21 mouse cellular contexts compared by ENCODE assay signal in genomic region chr7:112295426-112296221, GRCm38 (mm10).
DNase-seq lines count a peak whose midpoint lies in the region; ATAC-seq and TF ChIP-seq lines count a peak whose summit lies in the region.
"Had no signal": no experiment of that assay in that cellular context is flagged by ENCODE, and none has a peak within 500 bp of the region (broad histone marks: within the 10 kb centered on the region; RNA-seq: fewer than 3 reads in every experiment).

No protein-coding gene starts in this region.

- H3K27ac ChIP-seq in heart, embryonic 10.5 days: peak overlapping the region; percentile 88
- peak overlapping the region; percentile 39; the same call in 1 of the 2 replicates for H3K27ac ChIP-seq in lung, embryonic 14.5 days (ENCODE audit: low read depth)
- peak overlapping the region; percentile 100 for H3K27ac ChIP-seq in heart, embryonic 16.5 days (ENCODE audit: low read length)
- H3K27ac ChIP-seq in midbrain, postnatal 0 days (ENCODE audit: low read depth, low read length): no peak overlapping the region
- H3K27ac ChIP-seq: embryonic facial prominence, embryonic 15.5 days; forebrain, embryonic 15.5 days; hindbrain, embryonic 12.5 days; kidney, embryonic 15.5 days; midbrain, embryonic 12.5 days had no signal

- no peaks in the 10 kb centered on the region for H3K27me3 ChIP-seq in heart, embryonic 10.5 days (ENCODE audit: insufficient read depth, poor library complexity, severe bottlenecking)
- no peaks in the 10 kb centered on the region for H3K27me3 ChIP-seq in lung, embryonic 14.5 days (ENCODE audit: insufficient read depth, low read length)
- no peaks in the 10 kb centered on the region for H3K27me3 ChIP-seq in heart, embryonic 16.5 days (ENCODE audit: control insufficient read depth, insufficient read depth, low read length)
- no peaks in the 10 kb centered on the region for H3K27me3 ChIP-seq in midbrain, postnatal 0 days (ENCODE audit: insufficient read depth, low read length)
- H3K27me3 ChIP-seq: embryonic facial prominence, embryonic 15.5 days; forebrain, embryonic 15.5 days; hindbrain, embryonic 12.5 days; kidney, embryonic 15.5 days had no signal

- H3K9ac ChIP-seq in lung, embryonic 14.5 days: no peak overlapping the region
- peak overlapping the region; percentile 60 for H3K9ac ChIP-seq in heart, embryonic 16.5 days (ENCODE audit: low read length)
- no peak overlapping the region for H3K9ac ChIP-seq in midbrain, postnatal 0 days (replicated peaks; ENCODE audit: low read length, poor library complexity, severe bottlenecking)
- H3K9ac ChIP-seq: embryonic facial prominence, embryonic 15.5 days; forebrain, embryonic 15.5 days; hindbrain, embryonic 12.5 days; kidney, embryonic 15.5 days; liver, postnatal 0 days; midbrain, embryonic 12.5 days had no signal

- peaks cover 21% of the 10 kb centered on the region; the same call in 1 of the 2 replicates for H3K36me3 ChIP-seq in heart, embryonic 10.5 days
- H3K36me3 ChIP-seq in lung, embryonic 14.5 days (ENCODE audit: insufficient read depth): no peaks in the 10 kb centered on the region
- peaks cover 3% of the 10 kb centered on the region; the same call in 1 of the 2 replicates for H3K36me3 ChIP-seq in heart, embryonic 16.5 days (ENCODE audit: control insufficient read depth, insufficient read depth)
- no peaks in the 10 kb centered on the region for H3K36me3 ChIP-seq in midbrain, postnatal 0 days (ENCODE audit: insufficient read depth, low read length)
- H3K36me3 ChIP-seq: embryonic facial prominence, embryonic 15.5 days; forebrain, embryonic 15.5 days; hindbrain, embryonic 12.5 days; kidney, embryonic 15.5 days; midbrain, embryonic 12.5 days had no signal

- DNase-seq in heart, embryonic 10.5 days (ENCODE audit: low spot score): no peak
- DNase-seq in heart, adult 8-10 months (ENCODE audit: low spot score): no peak
- DNase-seq in lung, embryonic 14.5 days: no peak
- DNase-seq in lung, postnatal 36 days: no peak
- no peak for DNase-seq in midbrain, postnatal 0 days (ENCODE audit: low spot score)
- DNase-seq in T-cell, adult 2 months (ENCODE audit: low spot score): no peak
- DNase-seq: adrenal gland, postnatal 10 days; gastrocnemius, postnatal 25 days; kidney, postnatal 36 days; liver, postnatal 0 days; thymus, adult 2 months; thymus, postnatal 4 days had no signal

- no peak overlapping the region for H3K4me2 ChIP-seq in lung, embryonic 14.5 days
- no peak overlapping the region for H3K4me2 ChIP-seq in heart, embryonic 16.5 days (ENCODE audit: low read depth, low read length)
- H3K4me2 ChIP-seq in midbrain, postnatal 0 days (ENCODE audit: low read depth, low read length, poor library complexity, severe bottlenecking): no peak overlapping the region
- H3K4me2 ChIP-seq: embryonic facial prominence, embryonic 15.5 days; forebrain, embryonic 15.5 days; hindbrain, embryonic 12.5 days; kidney, embryonic 15.5 days; liver, embryonic 11.5 days; midbrain, embryonic 12.5 days had no signal

- TF ChIP-seq CTCF in lung, embryonic 14.5 days (IDR thresholded peaks at IDR 0.05; ENCODE audit: low read depth): no peak
- no peak for TF ChIP-seq CTCF in midbrain, postnatal 0 days (IDR thresholded peaks at IDR 0.05)

- WGBS in heart, embryonic 10.5 days: 47% methylated on average over 8 of the region's 8 CpGs
- WGBS in lung, embryonic 14.5 days: 54% methylated on average over 8 of the region's 8 CpGs
- WGBS in heart, embryonic 16.5 days: 37% methylated on average over 8 of the region's 8 CpGs
- WGBS in midbrain, postnatal 0 days: 57% methylated on average over 8 of the region's 8 CpGs

- H3K9me3 ChIP-seq in heart, embryonic 10.5 days: no peaks in the 10 kb centered on the region
- no peaks in the 10 kb centered on the region for H3K9me3 ChIP-seq in lung, embryonic 14.5 days (ENCODE audit: low read depth, low read length)
- H3K9me3 ChIP-seq in heart, embryonic 16.5 days (replicated peaks; ENCODE audit: control insufficient read depth, low read length): no peaks in the 10 kb centered on the region
- H3K9me3 ChIP-seq in midbrain, postnatal 0 days (ENCODE audit: low read length): no peaks in the 10 kb centered on the region
- H3K9me3 ChIP-seq: embryonic facial prominence, embryonic 15.5 days; forebrain, embryonic 15.5 days; hindbrain, embryonic 12.5 days; kidney, embryonic 15.5 days; midbrain, embryonic 12.5 days had no signal

- H3K4me1 ChIP-seq in heart, embryonic 10.5 days: peaks cover 75% of the 10 kb centered on the region
- peaks cover 28% of the 10 kb centered on the region for H3K4me1 ChIP-seq in lung, embryonic 14.5 days (ENCODE audit: insufficient read depth)
- peaks cover 77% of the 10 kb centered on the region for H3K4me1 ChIP-seq in heart, embryonic 16.5 days (ENCODE audit: control insufficient read depth, insufficient read depth, low read length)
- no peaks in the 10 kb centered on the region for H3K4me1 ChIP-seq in midbrain, postnatal 0 days (ENCODE audit: insufficient read depth, low read length)
- H3K4me1 ChIP-seq: midbrain, embryonic 12.5 days had no signal

- H3K4me3 ChIP-seq in heart, embryonic 10.5 days: no peak overlapping the region
- H3K4me3 ChIP-seq in lung, embryonic 14.5 days (ENCODE audit: low read depth, low read length): no peak overlapping the region
- no peak overlapping the region for H3K4me3 ChIP-seq in heart, embryonic 16.5 days (ENCODE audit: low read length)
- no peak overlapping the region for H3K4me3 ChIP-seq in midbrain, postnatal 0 days (ENCODE audit: low read depth, low read length)
- H3K4me3 ChIP-seq: embryonic facial prominence, embryonic 15.5 days; forebrain, embryonic 15.5 days; hindbrain, embryonic 12.5 days; kidney, embryonic 15.5 days; midbrain, embryonic 12.5 days had no signal

- no peak for ATAC-seq in lung, embryonic 14.5 days (ENCODE audit: insufficient read depth)
- ATAC-seq in heart, embryonic 16.5 days (replicated peaks; ENCODE audit: extremely low read depth, insufficient read depth, low FRiP score): no peak
- no peak for ATAC-seq in midbrain, postnatal 0 days (ENCODE audit: low FRiP score)
- ATAC-seq: activated CD4-positive, CD25-positive, alpha-beta regulatory T cell, adult 4 months; forebrain, embryonic 15.5 days; intestine, postnatal 0 days; liver, postnatal 0 days had no signal
